8 mouse cellular contexts compared by ENCODE assay signal in the genomic region with DNA sequence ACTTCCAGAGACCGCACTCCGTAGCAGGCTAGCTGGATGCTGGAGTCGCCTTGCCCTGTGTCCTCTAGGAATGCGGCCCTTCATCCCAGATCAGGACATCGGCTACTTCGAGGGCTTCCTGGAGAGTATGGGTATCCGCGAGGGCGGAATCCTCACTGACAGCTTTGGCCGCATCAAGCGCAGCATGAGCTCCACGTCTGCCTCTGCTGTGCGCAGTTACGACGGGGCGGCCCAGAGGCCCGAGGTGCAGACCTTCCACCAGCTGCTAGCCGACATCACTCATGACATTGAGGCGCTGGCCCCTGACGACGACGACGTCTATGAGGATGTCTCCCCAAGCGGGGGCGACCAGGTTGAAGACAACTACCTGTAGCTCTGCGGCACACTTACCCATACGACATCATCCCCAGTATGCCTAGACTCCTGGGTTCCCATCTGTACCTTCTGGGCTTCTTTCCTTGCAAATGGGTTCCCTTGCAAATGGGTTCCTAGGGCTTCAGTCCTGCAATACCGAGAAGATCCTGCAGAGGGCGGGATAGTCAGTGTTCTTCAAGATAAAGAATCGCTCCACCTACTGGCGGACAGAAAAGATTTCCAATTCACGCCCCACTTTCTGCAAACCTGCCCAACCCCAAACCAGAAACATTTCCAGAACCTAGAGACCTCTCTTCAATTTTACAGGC. TPM values are rescaled to one million over a fixed set of nuclear protein-coding genes. Genes with fewer than 3 reads are reported as not detected.
DNase-seq lines count a peak whose midpoint lies in the region.

No protein-coding gene starts in this region.

- DNase-seq in CD4-positive helper T cell, adult 2 months (ENCODE audit: low read depth, low spot score) = peak; percentile 84
- peak; percentile 63 for DNase-seq in MEL-GATA-1-ER (ENCODE audit: extremely low read depth, low read depth)
- DNase-seq in cerebellum, adult 11-12 months = peak; percentile 74
- DNase-seq in gastrocnemius, adult 18-20 months (ENCODE audit: low spot score) = peak; percentile 75
- DNase-seq in kidney, postnatal 25 days = peak; percentile 75 to 92
- DNase-seq in lung, adult 18-20 months = peak; percentile 68 to 83
- DNase-seq in right cerebral cortex, postnatal 10 days (ENCODE audit: low spot score in 2 of 2) = peak; percentile 68 to 83
- peak; percentile 73 for DNase-seq in urinary bladder, postnatal 25 days (ENCODE audit: low spot score)

RNA-seq across cellular contexts. Expression of gene Ccm2l, which starts 15.2 kb away (rescaled TPM):
- 1 to 10 TPM; 3.3 to 4.1 TPM for total RNA-seq in gastrocnemius, adult 18-20 months (2021)

RNA-seq across cellular contexts. Expression of gene Hck, which starts 27.3 kb away (rescaled TPM):
- total RNA-seq in gastrocnemius, adult 18-20 months (2021) = under 1 TPM; 0.18 to 0.28 TPM

RNA-seq across cellular contexts. Expression of gene Xkr7, which starts 49.3 kb away (rescaled TPM):
- not detected for total RNA-seq in gastrocnemius, adult 18-20 months (2021)

Comparison
In these comparisons a context has a peak if more than half of its experiments do, and no peak if none do; other contexts are left out.
1. Peak in every context shown above with its lines: DNase-seq.